Mouse (Mus musculus): ENCODE data around the gene Cmpk2.

DNA sequence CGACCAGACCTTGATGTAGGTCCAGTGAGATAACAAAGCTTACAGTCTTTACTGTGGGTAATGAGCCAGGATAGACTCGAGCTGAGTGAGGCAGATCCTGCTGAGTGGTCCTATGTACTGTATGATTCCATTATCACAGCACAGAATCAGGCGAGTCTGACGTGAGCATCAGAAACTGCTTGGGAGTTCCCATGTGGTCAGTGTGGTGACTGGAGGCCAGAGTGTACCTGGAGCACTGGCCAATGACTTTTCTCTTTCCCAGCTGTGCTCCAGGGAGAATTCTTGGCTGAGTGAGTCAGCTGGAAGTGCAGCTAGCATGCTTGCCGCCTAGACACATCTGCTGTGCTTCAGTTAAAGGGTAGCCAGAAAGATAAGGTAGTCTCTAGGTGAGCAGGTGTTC is 14.3 kb upstream of the Cmpk2 start:
- TF ChIP-seq CTCF (IDR thresholded peaks at IDR 0.05; ENCODE audit: low read depth, low read length) (no peak), POLR2A (IDR thresholded peaks at IDR 0.05; ENCODE audit: extremely low read depth, insufficient read depth, low read length) (no peak)
